Mouse (Mus musculus): ENCODE measurements around the gene Ranbp10. TPM values are rescaled to one million over a fixed set of nuclear protein-coding genes. Genes with fewer than 3 reads are reported as not detected.

The Ranbp10 gene
- polyA plus RNA-seq, 1 experiment from 2014 or later, result 11.3 TPM

GRCm38 (mm10) chr8:105805964-105806363, 21.2 kb downstream of the Ranbp10 start:
- no peak overlapping the region for H3K27ac ChIP-seq (ENCODE audit: poor library complexity, severe bottlenecking)
- 76% methylated on average over 1 of the region's 1 CpGs for WGBS
- no peak overlapping the region for H3K4me3 ChIP-seq
- H3K4me1 ChIP-seq (replicated peaks), result peaks cover 37% of the 10 kb centered on the region
- no peaks in the 10 kb centered on the region for H3K9me3 ChIP-seq (replicated peaks)
- H3K36me3 ChIP-seq, result peaks cover 12% of the 10 kb centered on the region
- no peak overlapping the region for H3K9ac ChIP-seq
- H3K4me2 ChIP-seq, result no peak overlapping the region
- no peaks in the 10 kb centered on the region for H3K27me3 ChIP-seq (replicated peaks)
- no peak for ATAC-seq (ENCODE audit: insufficient number of reproducible peaks, low FRiP score)

- H3K36me3 ChIP-seq, result peaks cover 11% of the 10 kb centered on the region
- no peak for ATAC-seq (ENCODE audit: insufficient number of reproducible peaks, low FRiP score)
- no peaks in the 10 kb centered on the region for H3K9me3 ChIP-seq (replicated peaks)
- H3K27me3 ChIP-seq (replicated peaks), result no peaks in the 10 kb centered on the region
- H3K27ac ChIP-seq (ENCODE audit: poor library complexity, severe bottlenecking), result no peak overlapping the region
- H3K9ac ChIP-seq, result no peak overlapping the region
- no peak overlapping the region for H3K4me3 ChIP-seq
- peaks cover 36% of the 10 kb centered on the region for H3K4me1 ChIP-seq (replicated peaks)
- H3K4me2 ChIP-seq, result no peak overlapping the region
- WGBS, result 80% methylated on average over 3 of the region's 3 CpGs
Measured at GRCm38 (mm10) chr8:105805346-105805745, 21.8 kb downstream of the Ranbp10 start.

GRCm38 (mm10) chr8:105804797-105805196, 22.4 kb downstream of the Ranbp10 start:
- no peak for ATAC-seq (ENCODE audit: insufficient number of reproducible peaks, low FRiP score)
- peaks cover 39% of the 10 kb centered on the region for H3K4me1 ChIP-seq (replicated peaks)
- no peak overlapping the region for H3K27ac ChIP-seq (ENCODE audit: poor library complexity, severe bottlenecking)
- H3K9ac ChIP-seq, result no peak overlapping the region
- no peak overlapping the region for H3K4me3 ChIP-seq
- H3K27me3 ChIP-seq (replicated peaks), result no peaks in the 10 kb centered on the region
- peaks cover 11% of the 10 kb centered on the region for H3K36me3 ChIP-seq
- H3K9me3 ChIP-seq (replicated peaks), result no peaks in the 10 kb centered on the region
- WGBS, result 91% methylated on average over 7 of the region's 7 CpGs
- H3K4me2 ChIP-seq, result no peak overlapping the region

GRCm38 (mm10) chr8:105801153-105801904, 25.8 kb downstream of the Ranbp10 start:
- peak; percentile 86 for ATAC-seq (ENCODE audit: insufficient number of reproducible peaks, low FRiP score)
- peaks cover 14% of the 10 kb centered on the region for H3K36me3 ChIP-seq
- H3K27ac ChIP-seq (ENCODE audit: poor library complexity, severe bottlenecking), result peak overlapping the region; percentile 75
- 75% methylated on average over 6 of the region's 6 CpGs for WGBS
- peaks cover 41% of the 10 kb centered on the region for H3K4me1 ChIP-seq (replicated peaks)
- no peak overlapping the region for H3K9ac ChIP-seq
- H3K4me3 ChIP-seq, result no peak overlapping the region
- H3K4me2 ChIP-seq, result peak overlapping the region; percentile 33; the same call in 1 of the 2 replicates
- no peaks in the 10 kb centered on the region for H3K9me3 ChIP-seq (replicated peaks)
- no peaks in the 10 kb centered on the region for H3K27me3 ChIP-seq (replicated peaks)

- Histone ChIP-seq H3K27ac (ENCODE audit: poor library complexity, severe bottlenecking) (peak overlapping the region; percentile 74), H3K9ac (no peak overlapping the region), H3K4me2 (peak overlapping the region; percentile 23), H3K9me3 (replicated peaks) (no peaks in the 10 kb centered on the region), H3K36me3 (peaks cover 3% of the 10 kb centered on the region; the same call in 1 of the 2 replicates), H3K4me3 (no peak overlapping the region), H3K27me3 (replicated peaks) (no peaks in the 10 kb centered on the region), H3K4me1 (replicated peaks) (peaks cover 41% of the 10 kb centered on the region)
- 23% methylated on average over 8 of the region's 8 CpGs for WGBS
- peak; percentile 69 for ATAC-seq (ENCODE audit: insufficient number of reproducible peaks, low FRiP score)
Measured at GRCm38 (mm10) chr8:105799091-105799812, 27.9 kb downstream of the Ranbp10 start.

GRCm38 (mm10) chr8:105798408-105798807, 28.7 kb downstream of the Ranbp10 start:
- peaks cover 46% of the 10 kb centered on the region for H3K4me1 ChIP-seq (replicated peaks)
- H3K9ac ChIP-seq, result no peak overlapping the region
- peak overlapping the region; percentile 74 for H3K27ac ChIP-seq (ENCODE audit: poor library complexity, severe bottlenecking)
- no peaks in the 10 kb centered on the region for H3K27me3 ChIP-seq (replicated peaks)
- H3K36me3 ChIP-seq, result peaks cover 3% of the 10 kb centered on the region; the same call in 1 of the 2 replicates
- no peaks in the 10 kb centered on the region for H3K9me3 ChIP-seq (replicated peaks)
- ATAC-seq (ENCODE audit: insufficient number of reproducible peaks, low FRiP score), result no peak
- 95% methylated on average over 5 of the region's 5 CpGs for WGBS
- no peak overlapping the region for H3K4me3 ChIP-seq
- H3K4me2 ChIP-seq, result peak overlapping the region; percentile 23

- Histone ChIP-seq H3K36me3 (peaks cover 8% of the 10 kb centered on the region; the same call in 1 of the 2 replicates), H3K27ac (ENCODE audit: poor library complexity, severe bottlenecking) (no peak overlapping the region), H3K4me1 (replicated peaks) (peaks cover 35% of the 10 kb centered on the region), H3K4me3 (no peak overlapping the region), H3K27me3 (replicated peaks) (no peaks in the 10 kb centered on the region), H3K9ac (no peak overlapping the region), H3K4me2 (no peak overlapping the region), H3K9me3 (replicated peaks) (no peaks in the 10 kb centered on the region)
- no peak for ATAC-seq (ENCODE audit: insufficient number of reproducible peaks, low FRiP score)
- WGBS, result 82% methylated on average over 1 of the region's 1 CpGs
Measured at GRCm38 (mm10) chr8:105795785-105796184, 31.4 kb downstream of the Ranbp10 start.

GRCm38 (mm10) chr8:105794009-105794598, 33.0 kb downstream of the Ranbp10 start:
- H3K4me2 ChIP-seq, result no peak overlapping the region
- peaks cover 24% of the 10 kb centered on the region for H3K4me1 ChIP-seq (replicated peaks)
- 84% methylated on average over 3 of the region's 3 CpGs for WGBS
- no peak overlapping the region for H3K4me3 ChIP-seq
- H3K27ac ChIP-seq (ENCODE audit: poor library complexity, severe bottlenecking), result no peak overlapping the region
- H3K27me3 ChIP-seq (replicated peaks), result no peaks in the 10 kb centered on the region
- H3K9me3 ChIP-seq (replicated peaks), result no peaks in the 10 kb centered on the region
- peaks cover 8% of the 10 kb centered on the region; the same call in 1 of the 2 replicates for H3K36me3 ChIP-seq
- no peak overlapping the region for H3K9ac ChIP-seq
- no peak for ATAC-seq (ENCODE audit: insufficient number of reproducible peaks, low FRiP score)

- 97% methylated on average over 1 of the region's 1 CpGs for WGBS
- no peaks in the 10 kb centered on the region for H3K27me3 ChIP-seq (replicated peaks)
- ATAC-seq (ENCODE audit: insufficient number of reproducible peaks, low FRiP score), result no peak
- peaks cover 17% of the 10 kb centered on the region for H3K4me1 ChIP-seq (replicated peaks)
- H3K9me3 ChIP-seq (replicated peaks), result no peaks in the 10 kb centered on the region
- no peak overlapping the region for H3K27ac ChIP-seq (ENCODE audit: poor library complexity, severe bottlenecking)
- no peak overlapping the region for H3K9ac ChIP-seq
- H3K4me2 ChIP-seq, result no peak overlapping the region
- peaks cover 10% of the 10 kb centered on the region; the same call in 1 of the 2 replicates for H3K36me3 ChIP-seq
- no peak overlapping the region for H3K4me3 ChIP-seq
Measured at GRCm38 (mm10) chr8:105793331-105793730, 33.8 kb downstream of the Ranbp10 start.

- Histone ChIP-seq H3K4me1 (replicated peaks) (peaks cover 16% of the 10 kb centered on the region; the same call in 1 of the 2 replicates), H3K9ac (no peak overlapping the region), H3K4me3 (no peak overlapping the region), H3K27me3 (replicated peaks) (no peaks in the 10 kb centered on the region), H3K27ac (ENCODE audit: poor library complexity, severe bottlenecking) (no peak overlapping the region), H3K4me2 (no peak overlapping the region), H3K9me3 (replicated peaks) (no peaks in the 10 kb centered on the region), H3K36me3 (peaks cover 26% of the 10 kb centered on the region)
- no peak for ATAC-seq (ENCODE audit: insufficient number of reproducible peaks, low FRiP score)
Measured at GRCm38 (mm10) chr8:105789626-105790025, 37.5 kb downstream of the Ranbp10 start.

GRCm38 (mm10) chr8:105788927-105789326, 38.2 kb downstream of the Ranbp10 start:
- no peak overlapping the region for H3K4me2 ChIP-seq
- WGBS, result 60% methylated on average over 4 of the region's 4 CpGs
- peaks cover 11% of the 10 kb centered on the region; the same call in 1 of the 2 replicates for H3K4me1 ChIP-seq (replicated peaks)
- no peaks in the 10 kb centered on the region for H3K9me3 ChIP-seq (replicated peaks)
- H3K27me3 ChIP-seq (replicated peaks), result no peaks in the 10 kb centered on the region
- ATAC-seq (ENCODE audit: insufficient number of reproducible peaks, low FRiP score), result no peak
- H3K4me3 ChIP-seq, result no peak overlapping the region
- H3K36me3 ChIP-seq, result peaks cover 29% of the 10 kb centered on the region
- H3K9ac ChIP-seq, result no peak overlapping the region
- H3K27ac ChIP-seq (ENCODE audit: poor library complexity, severe bottlenecking), result no peak overlapping the region

All from heart, embryonic 12.5 days (tissue).